In genomic region chr14:16364161-16364831, GRCm38 (mm10) we compare ENCODE assay signal across 8 mouse cellular contexts. TPM values are rescaled to one million over a fixed set of nuclear protein-coding genes. Genes with fewer than 3 reads are reported as not detected.
A peak's percentile ranks its signal among the peaks of the same experiment; 100 is the strongest.
DNase-seq lines count a peak whose midpoint lies in the region; ATAC-seq and TF ChIP-seq lines count a peak whose summit lies in the region.

No protein-coding gene starts in this region.

- peaks cover 16% of the 10 kb centered on the region for H3K4me1 ChIP-seq in intestine, embryonic 14.5 days (replicated peaks; ENCODE audit: control insufficient read depth, insufficient read depth, low read length)
- H3K4me1 ChIP-seq in midbrain, embryonic 10.5 days: peaks cover 25% of the 10 kb centered on the region
- peaks cover 3% of the 10 kb centered on the region; the same call in 1 of the 2 replicates for H3K4me1 ChIP-seq in spleen, adult 2 months (ENCODE audit: control insufficient read depth, insufficient read depth, insufficient read length)

- peak overlapping the region; percentile 94 for H3K4me3 ChIP-seq in intestine, embryonic 14.5 days (ENCODE audit: low read depth, low read length)
- peak overlapping the region; percentile 93 for H3K4me3 ChIP-seq in midbrain, embryonic 10.5 days
- peak overlapping the region; percentile 66 for H3K4me3 ChIP-seq in spleen, adult 2 months (ENCODE audit: extremely low read depth, insufficient read depth, insufficient read length)

- peak overlapping the region; percentile 70 for H3K4me2 ChIP-seq in intestine, embryonic 14.5 days (ENCODE audit: low read length)

- H3K9me3 ChIP-seq in intestine, embryonic 14.5 days (ENCODE audit: control insufficient read depth, low read length): no peaks in the 10 kb centered on the region
- H3K9me3 ChIP-seq in midbrain, embryonic 10.5 days (replicated peaks): no peaks in the 10 kb centered on the region

- no peaks in the 10 kb centered on the region for H3K27me3 ChIP-seq in intestine, embryonic 14.5 days (replicated peaks; ENCODE audit: control insufficient read depth, insufficient read depth, low read length)
- H3K27me3 ChIP-seq in midbrain, embryonic 10.5 days (ENCODE audit: low read depth, poor library complexity, severe bottlenecking): no peaks in the 10 kb centered on the region
- no peaks in the 10 kb centered on the region for H3K27me3 ChIP-seq in spleen, adult 2 months (ENCODE audit: control insufficient read depth, insufficient read depth, low read length)

- H3K9ac ChIP-seq in intestine, embryonic 14.5 days (ENCODE audit: low read length): peak overlapping the region; percentile 95

- intact Hi-C loops in gastrocnemius, postnatal 14 days (cut with DNase I; ENCODE audit: low total_unique reads): loop anchor here (10.0 kb wide), 1 partner anchor 119 kb away; the partner anchor contains the start of genes Ngly1 and Oxsm
- intact Hi-C loops in left cerebral cortex, postnatal 4 days (cut with DNase I): loop anchor here (10.0 kb wide), 1 partner anchor 119 kb away; the partner anchor contains the start of genes Ngly1 and Oxsm

- DNase-seq in urinary bladder, postnatal 14 days (ENCODE audit: low spot score): peak; percentile 52
- DNase-seq in urinary bladder, postnatal 4 days (ENCODE audit: low spot score in 2 of 2): no peak
- peak; percentile 58 to 71 for DNase-seq in cerebellum, postnatal 25 days
- peak; percentile 71 for DNase-seq in gastrocnemius, postnatal 14 days
- DNase-seq in intestine, embryonic 14.5 days (ENCODE audit: low spot score): no peak
- DNase-seq in left cerebral cortex, postnatal 4 days: peak; percentile 76
- DNase-seq in midbrain, embryonic 10.5 days (ENCODE audit: low spot score): no peak
- peak in 1 of 2 experiments; percentile 79 for DNase-seq in spleen, adult 2 months (ENCODE audit: low read depth in 1 of 2, low spot score in 2 of 2)

- no peak for TF ChIP-seq CTCF in spleen, adult 2 months (IDR thresholded peaks at IDR 0.05; ENCODE audit: extremely low read depth, insufficient read depth, insufficient read length, insufficient replicate concordance)

- WGBS in intestine, embryonic 14.5 days: under 1% methylated on average over 18 of the region's 32 CpGs
- under 1% methylated on average over 25 of the region's 32 CpGs for WGBS in midbrain, embryonic 10.5 days
- under 1% methylated on average over 28 of the region's 32 CpGs for WGBS in spleen, adult 2 months

- TF ChIP-seq POLR2A in spleen, adult 2 months (IDR thresholded peaks at IDR 0.05; ENCODE audit: low read depth, low read length): no peak

- H3K27ac ChIP-seq in intestine, embryonic 14.5 days (ENCODE audit: low read depth): peak overlapping the region; percentile 97
- H3K27ac ChIP-seq in midbrain, embryonic 10.5 days (replicated peaks): peak overlapping the region; percentile 99
- peak overlapping the region; percentile 94 for H3K27ac ChIP-seq in spleen, adult 2 months (ENCODE audit: insufficient read depth, low read length)

- no peaks in the 10 kb centered on the region for H3K36me3 ChIP-seq in intestine, embryonic 14.5 days (ENCODE audit: control insufficient read depth, insufficient read depth, low read length)
- H3K36me3 ChIP-seq in midbrain, embryonic 10.5 days: 0 out of 2 replicates have a peak, but pooled peaks cover 2% of the 10 kb centered on the region
- H3K36me3 ChIP-seq in spleen, adult 2 months (ENCODE audit: control insufficient read depth, insufficient read depth, low read length): no peaks in the 10 kb centered on the region

- peak; percentile 74 for ATAC-seq in intestine, embryonic 14.5 days (replicated peaks; ENCODE audit: low FRiP score, low TSS enrichment, low read depth)

RNA-seq across cellular contexts. Expression of gene Top2b, which starts 0.7 kb away (rescaled TPM):
- total RNA-seq in gastrocnemius, postnatal 14 days (2021): 10 to 100 TPM; 38.9 to 50.6 TPM
- polyA plus RNA-seq in intestine, embryonic 14.5 days (2014; fragmentation: Nextera tagmentation; extraction: Ambion mirVana): 62.7 and 82.1 TPM in 2 replicates
- total RNA-seq in left cerebral cortex, postnatal 4 days (2021): 100 to 1,000 TPM; 220 to 249 TPM
- polyA plus RNA-seq in midbrain, embryonic 10.5 days (2016; fragmentation: Nextera tagmentation; extraction: Ambion mirVana): 64.5 and 83.2 TPM in 2 replicates
- polyA plus RNA-seq in spleen, adult 2 months (2012; rRNA removed): 4.8 and 6.7 TPM in 2 replicates

Comparison
In these comparisons a context has a peak if more than half of its experiments do, and no peak if none do; other contexts are left out.
1. DNase-seq: peak in urinary bladder, postnatal 14 days (single experiment), cerebellum, postnatal 25 days (2 of 2), gastrocnemius, postnatal 14 days (single experiment) and left cerebral cortex, postnatal 4 days (single experiment); none in urinary bladder, postnatal 4 days (0 of 2), intestine, embryonic 14.5 days (single experiment) and midbrain, embryonic 10.5 days (single experiment).
2. Peak in every context shown above with its lines, with median percentiles within 50 percentile points of each other: H3K27ac ChIP-seq and H3K4me3 ChIP-seq.